Mouse (Mus musculus) heart, adult 2 months (tissue): Measurements from ENCODE around the gene Apex1. TPM values are rescaled to one million over a fixed set of nuclear protein-coding genes. Genes with fewer than 3 reads are reported as not detected.
"Not testable (repeated sequence)": the region's sequence is repeated elsewhere in the genome, so short reads cannot be mapped to it uniquely, and the experiment has no call there.

Experiments
- DNase-seq, 2 experiments: peaks; one replicate each; pipeline ENCODE4 v3.0.0; 2021
- H3K27ac ChIP-seq: fragments of 200-600 bp; 2 replicates; pipeline ENCODE4 v1.8.1; 2022
- H3K27me3 ChIP-seq: fragments of 200-500 bp; 2 replicates; pipeline ENCODE4 v1.6.1; 2012; ENCODE audit warnings: mild to moderate bottlenecking, low read length, inconsistent platforms, mixed read lengths; ENCODE audit not compliant: control insufficient read depth, insufficient read depth
- H3K36me3 ChIP-seq: fragments of 200-500 bp; 2 replicates; pipeline ENCODE4 v1.6.1; 2012; ENCODE audit warnings: low read length, inconsistent platforms; ENCODE audit not compliant: control insufficient read depth, insufficient read depth
- H3K4me1 ChIP-seq: fragments of 200-500 bp; 2 replicates; pipeline ENCODE4 v1.6.1; 2011; ENCODE audit warnings: low read length; ENCODE audit not compliant: control insufficient read depth, insufficient read depth
- H3K4me3 ChIP-seq: fragments of 200-600 bp; 2 replicates; pipeline ENCODE4 v1.8.1; 2022
- H3K79me2 ChIP-seq: fragments of 200-500 bp; replicated peaks from 2 replicates; pipeline ENCODE4 v1.6.1; 2012; ENCODE audit warnings: mild to moderate bottlenecking, inconsistent platforms, low read length, moderate library complexity, mixed read lengths; ENCODE audit not compliant: control insufficient read depth, insufficient read depth
- H3K9ac ChIP-seq: fragments of 200-500 bp; 2 replicates; pipeline ENCODE4 v1.6.1; 2012; ENCODE audit warnings: low read depth, mild to moderate bottlenecking, control low read depth, inconsistent platforms, low read length, mixed read lengths
- CTCF ChIP-seq: fragments of 200-600 bp; IDR thresholded peaks from 2 replicates; pipeline ENCODE4 v1.8.1; 2022; ENCODE audit warnings: antibody characterized with exemption, mild to moderate bottlenecking, moderate library complexity
- EP300 ChIP-seq: fragments of 200-500 bp; IDR thresholded peaks from 2 replicates; pipeline ENCODE4 v1.6.1; 2011; ENCODE audit warnings: low read depth, low read length, control low read depth; ENCODE audit not compliant: insufficient read depth
- POLR2A ChIP-seq: fragments of 200-500 bp; IDR thresholded peaks from 2 replicates; pipeline ENCODE4 v1.6.1; 2011; ENCODE audit warnings: mild to moderate bottlenecking, low read depth, low read length, control low read depth; ENCODE audit not compliant: insufficient read depth
- WGBS: fragments of 180-500 bp; shearing (Covaris S2); methylation state at CpG from one replicate; pipeline ENCODE4 v1.1.7; 2018; 5-methylcytosine and 5-hydroxymethylcytosine counted together
- intact Hi-C: fragments of 180-260 bp; cut with DNase I; formaldehyde crosslinking; loops from one replicate; pipeline ENCODE4 v1.15.1; 2025
- polyA plus RNA-seq: library from polyadenylated mRNA; depleted of rRNA; stranded (reverse); fragments of >200 nt; gene quantifications from 2 replicates; pipeline ENCODE4 v1.2.3, GENCODE M21; 2012
- total RNA-seq, 2 experiments: library from RNA; stranded (reverse); gene quantifications; 2 replicates each; pipeline ENCODE4 v1.2.3; 2021

Gene Apex1
- total and polyA plus RNA-seq, 3 experiments = 18.8 to 27.4 (median 23.2) TPM

DNA sequence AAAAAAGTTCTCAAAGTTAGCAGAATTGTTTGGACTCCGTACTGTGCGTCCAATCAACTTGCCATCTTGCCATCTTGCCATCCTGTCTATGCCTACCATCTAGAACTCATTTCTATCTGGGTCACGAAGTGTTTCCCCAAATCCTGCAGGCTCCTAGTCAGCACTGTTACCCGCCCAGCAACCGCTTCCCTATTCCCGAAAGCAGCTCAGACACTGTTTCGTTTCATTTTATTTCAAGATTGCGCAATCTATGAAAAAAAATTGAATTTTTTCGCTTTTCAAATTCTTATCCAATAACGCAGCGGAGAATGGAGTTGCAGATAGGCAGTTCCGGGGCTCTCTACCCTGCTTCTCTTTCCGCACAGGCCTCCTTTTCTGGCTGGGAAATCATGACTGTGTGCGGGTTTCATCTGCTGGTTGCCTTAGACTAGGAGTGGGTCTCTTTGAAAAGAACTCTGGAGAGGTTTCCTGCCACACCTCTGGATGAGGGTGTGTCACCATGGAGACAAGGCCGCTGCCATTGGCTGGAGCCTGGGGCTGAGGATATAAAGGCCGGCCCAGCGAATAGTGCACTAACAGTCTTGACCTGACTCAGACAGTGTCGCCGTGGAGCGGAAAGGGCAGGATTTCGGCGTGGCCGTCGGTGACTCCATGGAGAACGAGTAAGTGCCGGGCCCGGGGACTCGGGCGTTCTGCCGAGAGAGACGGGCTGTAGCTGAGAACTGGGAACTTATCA, 19.3 kb downstream of the Apex1 start, which contains the start of gene Gm49342:
Gene Gm49342, plus strand, starts transcription at position 586 of the 736 bp plus-strand sequence.
- peaks cover 5% of the 10 kb centered on the region for H3K4me1 ChIP-seq
- no peaks in the 10 kb centered on the region for H3K27me3 ChIP-seq
- TF ChIP-seq EP300 (peak; percentile 84; the same call in 1 of the 2 replicates), POLR2A (peak; percentile 97), CTCF (no peak)
- H3K36me3 ChIP-seq = no peaks in the 10 kb centered on the region
- DNase-seq = peak; percentile 97
- peak within 1 kb of the TSS; percentile 71 for H3K9ac ChIP-seq
- peak within 1 kb of the TSS; percentile 56 for H3K4me3 ChIP-seq
- 8% methylated on average over 31 of the region's 31 CpGs for WGBS
- H3K27ac ChIP-seq = peak within 1 kb of the TSS; percentile 88
- no peaks in the 10 kb centered on the region; the same call in 1 of the 2 replicates for H3K79me2 ChIP-seq
- intact Hi-C loops = loop anchor here (1.0 to 2.0 kb wide), 2 partner anchors 13 to 119 kb away; partner anchors contain the start of genes Pip4p1 and Pnp

DNA sequence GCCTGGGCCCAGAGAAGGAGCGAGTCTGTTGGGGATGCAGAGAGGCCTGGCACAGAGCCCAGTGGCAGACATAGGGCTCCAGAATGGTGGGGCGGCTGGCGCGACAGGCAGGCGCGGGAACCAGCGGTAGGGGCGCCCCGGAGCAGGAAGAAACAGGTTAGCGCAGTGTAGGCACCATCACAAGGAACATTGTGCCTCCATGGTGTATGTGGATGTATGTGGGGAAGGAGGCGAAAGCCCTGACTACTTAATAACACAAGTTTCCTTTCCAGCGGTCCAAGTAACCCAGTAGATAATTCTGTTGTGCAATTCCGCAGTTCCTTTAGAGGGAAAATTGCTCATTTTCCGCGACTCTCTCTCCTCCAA, 19.9 kb downstream of the Apex1 start:
- H3K79me2 ChIP-seq, H3K4me1 ChIP-seq, DNase-seq, H3K27me3 ChIP-seq, H3K36me3 ChIP-seq: not testable (repeated sequence)
- peak overlapping the region; percentile 88 for H3K27ac ChIP-seq
- H3K9ac ChIP-seq = peak overlapping the region; percentile 59
- intact Hi-C loops = loop anchor here (1.0 to 2.0 kb wide), 2 partner anchors 14 to 119 kb away; partner anchors contain the start of genes Pip4p1 and Pnp
- 1% methylated on average over 15 of the region's 15 CpGs for WGBS
- H3K4me3 ChIP-seq = peak overlapping the region; percentile 56
- TF ChIP-seq CTCF = peak; percentile 61

DNA sequence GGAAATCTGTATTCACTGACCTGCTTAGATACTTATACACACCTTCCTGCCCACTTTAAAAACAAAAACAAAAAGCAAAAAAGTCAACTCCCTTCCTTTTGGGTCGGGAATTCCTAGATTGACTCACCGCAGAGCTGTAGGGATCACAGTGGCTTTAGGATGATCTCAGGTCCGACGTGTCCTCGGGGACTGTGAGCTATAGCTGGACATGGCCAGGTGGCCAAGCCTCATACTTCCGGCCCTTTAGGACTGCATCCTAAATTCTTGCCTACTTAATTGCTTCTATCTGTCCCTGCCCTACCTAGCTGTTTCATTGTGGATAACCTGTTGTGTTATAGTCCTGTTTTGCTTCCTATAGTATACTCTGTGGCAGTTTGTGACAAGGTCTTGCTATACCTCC, 20.3 kb downstream of the Apex1 start:
- Histone ChIP-seq H3K9ac (peak overlapping the region; percentile 71), H3K4me3 (peak overlapping the region; percentile 56), H3K27ac (peak overlapping the region; percentile 88)
- not testable (repeated sequence) for DNase-seq, H3K79me2 ChIP-seq, H3K27me3 ChIP-seq, H3K36me3 ChIP-seq, H3K4me1 ChIP-seq
- WGBS = 15% methylated on average over 6 of the region's 6 CpGs
- intact Hi-C loops = loop anchor here (2.0 kb wide), 1 partner anchor 14 kb away; the partner anchor contains the start of genes Pip4p1 and Pnp

DNA sequence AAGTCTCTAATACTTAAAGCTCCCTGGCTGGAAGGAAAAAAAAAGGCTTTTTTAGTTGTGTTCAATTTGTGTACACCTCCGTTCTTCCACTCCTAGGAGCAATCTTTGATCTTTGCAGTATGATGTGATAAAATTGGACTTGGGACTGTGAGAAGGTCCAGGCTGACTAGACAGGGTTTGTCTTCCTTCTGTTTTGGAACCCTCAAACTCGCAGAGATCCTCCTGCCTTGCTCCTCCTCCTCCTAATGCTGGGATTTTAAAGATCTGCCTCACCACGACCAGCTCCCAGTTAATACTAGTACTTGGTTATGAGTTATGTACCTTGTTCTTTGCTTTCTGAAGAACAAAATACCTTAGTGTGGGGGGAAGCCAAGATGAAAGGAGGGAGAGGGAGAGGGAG, 20.8 kb downstream of the Apex1 start:
- H3K4me1 ChIP-seq, H3K27me3 ChIP-seq, H3K9ac ChIP-seq, H3K36me3 ChIP-seq, H3K79me2 ChIP-seq, DNase-seq: not testable (repeated sequence)
- intact Hi-C loops = loop anchor here (2.0 kb wide), 1 partner anchor 15 kb away; the partner anchor contains the start of genes Pip4p1 and Pnp
- WGBS = 29% methylated on average over 3 of the region's 3 CpGs
- H3K27ac ChIP-seq = peak overlapping the region; percentile 88
- peak overlapping the region; percentile 56 for H3K4me3 ChIP-seq

DNA sequence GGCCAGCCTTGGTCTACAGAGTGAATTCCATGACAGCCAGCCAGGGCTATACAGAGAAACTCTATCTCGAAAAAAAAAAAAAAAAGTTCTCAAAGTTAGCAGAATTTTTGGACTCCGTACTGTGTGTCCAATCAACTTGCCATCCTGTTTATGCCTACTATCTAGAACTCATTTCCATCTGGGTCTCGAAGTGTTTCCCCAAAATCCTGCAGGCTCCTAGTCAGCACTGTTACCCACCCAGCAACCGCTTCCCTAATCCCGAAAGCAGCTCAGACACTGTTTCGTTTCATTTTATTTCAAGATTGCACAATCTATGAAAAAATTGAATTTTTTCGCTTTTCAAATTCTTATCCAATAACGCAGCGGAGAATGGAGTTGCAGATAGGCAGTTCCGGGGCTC, 30.7 kb downstream of the Apex1 start:
- intact Hi-C loops = loop anchor here (5.0 kb wide), 1 partner anchor 107 kb away; no protein-coding TSS in a partner anchor
- TF ChIP-seq EP300 (no peak), CTCF (no peak), POLR2A (no peak)
- Histone ChIP-seq H3K36me3 (no peaks in the 10 kb centered on the region), H3K27me3 (no peaks in the 10 kb centered on the region), H3K79me2 (no peaks in the 10 kb centered on the region), H3K4me3 (no peak overlapping the region), H3K9ac (no peak overlapping the region), H3K27ac (no peak overlapping the region; the same call in 1 of the 2 replicates), H3K4me1 (no peaks in the 10 kb centered on the region; the same call in 1 of the 2 replicates)
- WGBS = 79% methylated on average over 10 of the region's 10 CpGs
- DNase-seq = peak in 1 of 2 experiments; percentile 12

DNA sequence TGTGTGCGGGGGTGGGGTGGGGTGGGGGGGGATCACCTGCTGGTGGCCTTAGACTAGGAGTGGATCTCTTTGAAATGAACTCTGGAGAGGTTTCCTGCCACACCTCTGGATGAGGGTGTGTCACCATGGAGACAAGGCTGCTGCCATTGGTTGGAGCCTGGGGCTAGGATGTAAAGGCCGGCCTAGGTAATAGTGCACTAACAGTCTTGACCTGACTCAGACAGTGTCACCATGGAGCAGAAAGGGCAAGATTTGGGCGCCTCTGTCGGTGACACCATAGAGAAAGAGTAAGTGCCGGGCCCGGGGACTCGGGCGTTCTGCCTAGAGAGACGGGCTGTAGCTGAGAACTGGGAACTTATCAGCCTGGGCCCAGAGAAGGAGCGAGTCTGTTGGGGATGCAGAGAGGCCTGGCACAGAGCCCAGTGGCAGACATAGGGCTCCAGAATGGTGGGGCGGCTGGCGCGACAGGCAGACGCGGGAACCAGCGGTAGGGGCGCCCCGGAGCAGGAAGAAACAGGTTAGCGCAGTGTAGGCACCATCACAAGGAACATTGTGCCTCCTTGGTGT, 31.3 kb downstream of the Apex1 start, which contains the start of gene Pnp2:
Gene Pnp2, plus strand, starts transcription at position 51 of the 567 bp plus-strand sequence.
- 4% methylated on average over 19 of the region's 19 CpGs for whole genome bisulfite sequencing
- peak; percentile 43 for TF ChIP-seq CTCF
- H3K4me1 ChIP-seq, H3K79me2 ChIP-seq, H3K9ac ChIP-seq, H3K36me3 ChIP-seq, H3K27me3 ChIP-seq: not testable (repeated sequence)
- Histone ChIP-seq H3K4me3 (peak within 1 kb of the TSS; percentile 31; the same call in 1 of the 2 replicates), H3K27ac (peak within 1 kb of the TSS; percentile 48)
- DNase-seq = peak; percentile 72 to 74
- intact Hi-C loops = loop anchor here (5.0 kb wide), 1 partner anchor 106 kb away; no protein-coding TSS in a partner anchor

DNA sequence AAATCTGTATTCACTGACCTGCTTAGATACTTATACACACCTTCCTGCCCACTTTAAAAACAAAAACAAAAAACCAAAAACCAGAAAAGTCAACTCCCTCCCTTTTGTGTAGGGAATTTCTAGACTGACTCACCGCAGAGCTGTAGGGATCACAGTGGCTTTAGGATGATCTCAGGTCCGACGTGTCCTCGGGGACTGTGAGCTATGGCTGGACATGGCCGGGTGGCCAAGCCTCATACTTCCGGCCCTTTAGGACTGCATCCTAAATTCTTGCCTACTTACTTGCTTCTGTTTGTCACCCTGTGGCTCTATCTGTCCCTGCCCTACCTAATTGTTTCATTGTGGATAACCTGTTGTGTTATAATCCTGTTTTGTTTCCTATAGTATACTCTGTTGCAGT, 32.0 kb downstream of the Apex1 start:
- not testable (repeated sequence) for H3K79me2 ChIP-seq, H3K4me1 ChIP-seq, H3K9ac ChIP-seq, H3K27ac ChIP-seq, H3K27me3 ChIP-seq, H3K36me3 ChIP-seq, H3K4me3 ChIP-seq, DNase-seq
- intact Hi-C loops = loop anchor here (5.0 kb wide), 1 partner anchor 106 kb away; no protein-coding TSS in a partner anchor
- WGBS = 74% methylated on average over 6 of the region's 6 CpGs

DNA sequence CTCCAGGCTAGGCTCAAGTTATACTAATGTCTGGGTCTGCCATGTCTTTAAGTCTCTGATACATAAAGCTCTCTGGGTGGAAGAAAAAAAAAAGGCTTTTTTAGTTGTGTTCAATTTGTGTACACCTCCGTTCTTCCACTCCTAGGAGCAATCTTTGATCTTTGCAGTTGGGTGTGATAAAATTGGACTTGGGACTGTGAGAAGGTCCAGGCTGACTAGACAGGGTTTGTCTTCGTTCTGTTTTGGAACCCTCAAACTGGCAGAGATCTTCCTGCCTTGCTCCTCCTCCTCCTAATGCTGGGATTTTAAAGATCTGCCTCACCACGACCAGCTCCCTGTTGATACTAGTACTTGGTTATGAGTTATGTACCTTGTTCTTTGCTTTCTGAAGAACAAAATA, 32.4 kb downstream of the Apex1 start:
- H3K27ac ChIP-seq, H3K36me3 ChIP-seq, H3K4me1 ChIP-seq, DNase-seq, H3K4me3 ChIP-seq, H3K27me3 ChIP-seq, H3K79me2 ChIP-seq, H3K9ac ChIP-seq: not testable (repeated sequence)
- WGBS = 66% methylated on average over 3 of the region's 3 CpGs
- intact Hi-C loops = loop anchor here (5.0 kb wide), 1 partner anchor 105 kb away; no protein-coding TSS in a partner anchor
